Mouse (Mus musculus) MEL (cell line): Measurements from ENCODE around the gene Gls. TPM values are rescaled to one million over a fixed set of nuclear protein-coding genes. Genes with fewer than 3 reads are reported as not detected.

ENCODE experiments used
- DNase-seq: peaks from one replicate; pipeline ENCODE4 v3.0.0; 2011; ENCODE audit warnings: low read depth, low spot score
- H3K27ac ChIP-seq: 2 replicates; pipeline ENCODE4 v1.5.1; 2012; ENCODE audit warnings: low read depth, mild to moderate bottlenecking, control low read depth, low read length, moderate library complexity; ENCODE audit not compliant: control insufficient read depth
- H3K27me3 ChIP-seq, 2 experiments: fragments of 150-350 bp in 1 of 2; sonication (generic) in 1 of 2; 2 replicates each; pipeline ENCODE4 v1.6.1; 2012; ENCODE audit warnings: low read length in 2 of 2, mild to moderate bottlenecking in 2 of 2, improper control_type of control experiment in 1 of 2, moderate library complexity in 1 of 2; ENCODE audit not compliant: insufficient read depth in 2 of 2, control insufficient read depth in 1 of 2
- H3K36me3 ChIP-seq, 2 experiments: 2 replicates each; pipeline ENCODE4 v1.6.1; 2012 to 2014; ENCODE audit warnings: low read length in 2 of 2, improper control_type of control experiment in 1 of 2, inconsistent platforms in 1 of 2, mild to moderate bottlenecking in 1 of 2; ENCODE audit not compliant: insufficient read depth in 2 of 2, control insufficient read depth in 1 of 2
- H3K4me1 ChIP-seq, 2 experiments: fragments of 150-350 bp in 1 of 2; sonication (generic) in 1 of 2; 2 replicates each; pipeline ENCODE4 v1.6.1; 2012; ENCODE audit warnings: low read length in 2 of 2, improper control_type of control experiment in 1 of 2, mild to moderate bottlenecking in 1 of 2; ENCODE audit not compliant: insufficient read depth in 2 of 2, control insufficient read depth in 1 of 2
- H3K4me3 ChIP-seq, 2 experiments: fragments of 150-350 bp in 1 of 2; sonication (generic) in 1 of 2; 2 replicates each; pipeline ENCODE4 v1.5.1; 2012; ENCODE audit warnings: low read depth in 2 of 2, low read length in 2 of 2, mild to moderate bottlenecking in 2 of 2, moderate library complexity in 2 of 2, control low read depth in 1 of 2, improper control_type of control experiment in 1 of 2; ENCODE audit not compliant: control insufficient read depth in 1 of 2, insufficient read depth in 1 of 2
- H3K79me2 ChIP-seq: 2 replicates; pipeline ENCODE4 v1.6.1; 2012; ENCODE audit warnings: mild to moderate bottlenecking, low read length, moderate library complexity; ENCODE audit not compliant: control insufficient read depth, poor library complexity, insufficient read depth
- H3K9ac ChIP-seq: 2 replicates; pipeline ENCODE4 v1.6.1; 2012; ENCODE audit warnings: low read depth, mild to moderate bottlenecking, control low read depth, low read length, moderate library complexity; ENCODE audit not compliant: control insufficient read depth, poor library complexity, severe bottlenecking
- H3K9me3 ChIP-seq: fragments of 150-350 bp; sonication (generic); replicated peaks from 2 replicates; pipeline ENCODE4 v1.6.1; 2012; ENCODE audit warnings: mild to moderate bottlenecking, low read length, improper control_type of control experiment, moderate library complexity; ENCODE audit not compliant: insufficient read depth
- BHLHE40 ChIP-seq: IDR thresholded peaks from 2 replicates; pipeline ENCODE4 v1.6.1; 2012; ENCODE audit warnings: low read depth, mild to moderate bottlenecking, inconsistent platforms, low read length, improper control_type of control experiment, borderline replicate concordance
- CTCF ChIP-seq, 3 experiments: IDR thresholded peaks in 2 of 3; conservative IDR thresholded peaks in 1 of 3; 2 replicates each; pipeline ENCODE4 v1.5.1; 2011 to 2012; ENCODE audit warnings: low read length in 3 of 3, low read depth in 2 of 3, mild to moderate bottlenecking in 2 of 3, improper control_type of control experiment in 1 of 3, inconsistent platforms in 1 of 3, mixed read lengths in 1 of 3, moderate library complexity in 1 of 3; ENCODE audit not compliant: control insufficient read depth in 1 of 3, insufficient read depth in 1 of 3, poor library complexity in 1 of 3, severe bottlenecking in 1 of 3
- ELF1 ChIP-seq: IDR thresholded peaks from 2 replicates; pipeline ENCODE4 v1.6.1; 2014; ENCODE audit warnings: low read depth, mild to moderate bottlenecking, inconsistent platforms, low read length, improper control_type of control experiment, moderate library complexity
- ETS1 ChIP-seq: IDR thresholded peaks from 2 replicates; pipeline ENCODE4 v1.6.1; 2012; ENCODE audit warnings: low read depth, mild to moderate bottlenecking, inconsistent platforms, low read length, improper control_type of control experiment, moderate library complexity
- GABPA ChIP-seq: IDR thresholded peaks from 2 replicates; pipeline ENCODE4 v1.6.1; 2012; ENCODE audit warnings: low read depth, mild to moderate bottlenecking, inconsistent platforms, low read length, improper control_type of control experiment, moderate library complexity
- HCFC1 ChIP-seq: IDR thresholded peaks from 2 replicates; pipeline ENCODE4 v1.6.1; 2012; ENCODE audit warnings: low read depth, mild to moderate bottlenecking, inconsistent platforms, low read length, improper control_type of control experiment, moderate library complexity
- MAFK ChIP-seq: IDR thresholded peaks from 2 replicates; pipeline ENCODE4 v1.6.1; 2011; ENCODE audit warnings: low read depth, mild to moderate bottlenecking, low read length, improper control_type of control experiment, borderline replicate concordance
- MAZ ChIP-seq: IDR thresholded peaks from 2 replicates; pipeline ENCODE4 v1.6.1; 2012; ENCODE audit warnings: low read depth, mild to moderate bottlenecking, inconsistent platforms, low read length, improper control_type of control experiment
- POLR2AphosphoS2 ChIP-seq: IDR thresholded peaks from 2 replicates; pipeline ENCODE4 v1.6.1; 2011; ENCODE audit warnings: low read length, improper control_type of control experiment
- POLR2AphosphoS5 ChIP-seq: IDR thresholded peaks from 2 replicates; pipeline ENCODE4 v1.6.1; 2012; ENCODE audit warnings: low read depth, borderline replicate concordance, mild to moderate bottlenecking, inconsistent platforms, low read length, moderate library complexity, mixed read lengths
- RAD21 ChIP-seq: IDR thresholded peaks from 2 replicates; pipeline ENCODE4 v1.6.1; 2011; ENCODE audit warnings: mild to moderate bottlenecking, low read depth, low read length, improper control_type of control experiment
- RCOR1 ChIP-seq: IDR thresholded peaks from 2 replicates; pipeline ENCODE4 v1.6.1; 2012; ENCODE audit warnings: low read depth, mild to moderate bottlenecking, inconsistent platforms, low read length, improper control_type of control experiment
- SIN3A ChIP-seq: IDR thresholded peaks from 2 replicates; pipeline ENCODE4 v1.6.1; 2012; ENCODE audit warnings: low read length, improper control_type of control experiment, inconsistent platforms
- SMC3 ChIP-seq: IDR thresholded peaks from 2 replicates; pipeline ENCODE4 v1.6.1; 2011; ENCODE audit warnings: low read depth, low read length, improper control_type of control experiment
- TAL1 ChIP-seq: IDR thresholded peaks from 2 replicates; pipeline ENCODE4 v1.6.1; 2012; ENCODE audit warnings: mild to moderate bottlenecking, inconsistent platforms, low read length, moderate library complexity, mixed read lengths
- USF1 ChIP-seq: IDR thresholded peaks from 2 replicates; pipeline ENCODE4 v1.6.1; 2014; ENCODE audit warnings: low read depth, mild to moderate bottlenecking, inconsistent platforms, low read length, improper control_type of control experiment, moderate library complexity
- USF2 ChIP-seq, 2 experiments: IDR thresholded peaks; 2 replicates each; pipeline ENCODE4 v1.6.1; 2011 to 2012; ENCODE audit warnings: improper control_type of control experiment in 2 of 2, low read length in 2 of 2, borderline replicate concordance in 1 of 2, inconsistent platforms in 1 of 2, low read depth in 1 of 2, mild to moderate bottlenecking in 1 of 2; ENCODE audit not compliant: insufficient read depth in 1 of 2
- ZNF384 ChIP-seq: IDR thresholded peaks from 2 replicates; pipeline ENCODE4 v1.6.1; 2012; ENCODE audit warnings: low read depth, mild to moderate bottlenecking, inconsistent platforms, low read length, improper control_type of control experiment
- polyA plus RNA-seq, 2 experiments: library from polyadenylated mRNA; stranded (reverse) in 1 of 2; unstranded in 1 of 2; fragments of >175 nt in 1 of 2; fragments of >200 nt in 1 of 2; gene quantifications; 2 replicates each; pipeline versions ENCODE4 v1.2.1 to v1.2.4; 2012; ENCODE audit warnings: low replicate concordance in 2 of 2, low read depth in 1 of 2; ENCODE audit not compliant: insufficient read length in 2 of 2, insufficient read depth in 1 of 2, missing spikeins in 1 of 2
- total RNA-seq: library from RNA; depleted of rRNA; stranded (reverse); fragments of 300-350 nt; gene quantifications from 2 replicates; pipeline ENCODE4 v1.2.3, GENCODE M21; 2012

Gls gene
- total and polyA plus RNA-seq, 3 experiments, result 57.2 to 121 (median 91.9) TPM

DNA sequence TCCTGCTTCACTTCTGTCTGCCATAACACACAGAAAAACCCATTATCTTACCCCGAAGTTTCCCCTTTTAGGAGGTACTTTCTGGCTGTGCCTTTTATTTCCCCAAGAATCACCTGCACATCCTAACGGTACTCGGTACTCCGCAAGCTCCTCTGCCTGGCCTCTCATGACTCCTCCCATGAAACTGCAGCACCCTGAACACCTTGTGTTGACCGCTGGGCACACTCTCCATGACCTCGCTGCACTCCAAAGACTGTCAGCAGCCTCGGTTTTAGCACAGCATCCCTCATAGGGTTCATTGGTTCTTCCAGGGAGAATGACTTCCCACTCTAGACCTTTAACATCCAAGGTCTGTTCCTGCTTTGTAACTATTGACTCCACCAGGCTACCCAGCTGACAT, 62.3 kb downstream of the Gls start:
- H3K27ac ChIP-seq, result no peak overlapping the region
- peak; percentile 21 for DNase-seq
- no peaks in the 10 kb centered on the region for H3K9me3 ChIP-seq
- peaks cover 0 to 5% of the 10 kb centered on the region in 2 experiments; a peak in 2 of 4 replicates for H3K4me1 ChIP-seq
- H3K36me3 ChIP-seq, result peaks cover 0 to 8% of the 10 kb centered on the region in 2 experiments; a peak in 2 of 4 replicates
- no peaks in the 10 kb centered on the region for H3K27me3 ChIP-seq
- TF ChIP-seq USF2 (IDR thresholded peaks at IDR 0.05; ENCODE audit: borderline replicate concordance in 1 of 2, insufficient read depth in 1 of 2, low read depth in 1 of 2, low read length in 2 of 2) (no peak), SIN3A (no peak), ZNF384 (no peak), USF1 (no peak), POLR2AphosphoS2 (no peak)
- TF ChIP-seq, all 39 proteins: peak for 0
- H3K4me3 ChIP-seq, result no peak overlapping the region
- no peak overlapping the region for H3K9ac ChIP-seq
- H3K79me2 ChIP-seq, result no peaks in the 10 kb centered on the region

DNA sequence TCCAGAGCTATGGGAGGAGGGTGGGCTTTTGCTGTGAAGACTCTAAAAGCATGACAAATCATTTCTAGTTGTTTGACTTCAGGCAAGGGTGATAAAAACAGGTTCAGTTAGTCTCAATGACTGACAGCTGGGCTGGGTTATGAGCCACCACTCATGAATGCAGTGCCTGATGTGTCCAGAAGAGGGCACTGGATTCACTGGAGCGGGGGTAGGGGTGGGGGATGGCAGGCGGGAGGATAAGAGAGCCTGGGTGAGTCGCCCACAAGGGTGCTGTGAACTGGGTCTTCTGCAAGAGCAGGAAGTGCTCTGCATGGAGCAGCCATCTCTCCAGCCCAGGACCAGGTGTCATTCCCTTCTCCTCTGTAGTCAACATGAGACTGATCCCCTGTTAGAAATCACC, 63.0 kb downstream of the Gls start:
- Histone ChIP-seq H3K4me1 (peaks cover 0 to 5% of the 10 kb centered on the region in 2 experiments; a peak in 2 of 4 replicates), H3K9me3 (no peaks in the 10 kb centered on the region), H3K79me2 (no peaks in the 10 kb centered on the region), H3K27ac (no peak overlapping the region), H3K36me3 (peaks cover 0 to 8% of the 10 kb centered on the region in 2 experiments; a peak in 2 of 4 replicates), H3K9ac (no peak overlapping the region), H3K27me3 (no peaks in the 10 kb centered on the region), H3K4me3 (peak overlapping the region in 1 of 2 experiments; percentile 10; a peak in 1 of 4 replicates)
- TF ChIP-seq MAZ (peak; percentile 92), BHLHE40 (0 out of 2 replicates have a peak, but pooled peaks have one; percentile 4), ETS1 (peak; percentile 31; the same call in 1 of the 2 replicates), SMC3 (peak; percentile 69), ELF1 (no peak), CTCF (IDR thresholded peaks at IDR 0.05 in 2 of 3, conservative IDR thresholded peaks at IDR 0.05 in 1 of 3; ENCODE audit: control insufficient read depth in 1 of 3, insufficient read depth in 1 of 3, low read depth in 2 of 3, low read length in 3 of 3, poor library complexity in 1 of 3, severe bottlenecking in 1 of 3) (peak; percentile 76 to 83 (median 76)), RAD21 (peak; percentile 42), SIN3A (0 out of 2 replicates have a peak, but pooled peaks have one; percentile 31), MAFK (no peak)
- peak; percentile 79 for DNase-seq

DNA sequence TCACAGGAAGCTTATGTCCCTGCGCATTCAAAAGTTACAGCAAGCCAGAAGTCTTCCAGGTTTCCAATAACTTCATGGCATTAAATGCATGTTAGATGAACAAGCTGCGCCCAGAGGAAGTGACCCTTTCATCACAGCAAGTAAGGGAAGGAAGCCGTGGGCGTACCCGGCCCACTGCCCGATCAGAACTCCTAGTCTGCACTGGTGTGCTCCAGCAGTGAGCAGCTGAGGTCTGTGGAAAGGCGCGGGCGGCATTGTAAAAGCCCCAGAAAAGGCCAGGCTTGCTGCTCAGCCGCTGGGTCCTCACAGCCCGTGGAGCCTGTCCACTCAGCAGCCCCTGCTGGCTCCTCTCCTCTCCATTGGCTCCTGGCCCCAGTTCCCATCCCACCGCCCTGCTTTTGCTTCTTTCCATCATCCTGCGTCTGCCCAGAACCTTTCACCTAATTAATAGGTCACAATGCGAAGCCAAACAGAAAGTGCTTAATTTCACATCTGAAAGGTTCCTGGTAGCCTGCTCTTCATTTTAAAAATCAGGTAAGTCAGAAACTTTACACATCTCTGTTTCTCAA, 66.3 kb downstream of the Gls start:
- Histone ChIP-seq H3K4me1 (peaks cover 0 to 5% of the 10 kb centered on the region in 2 experiments; a peak in 1 of 4 replicates), H3K79me2 (no peaks in the 10 kb centered on the region), H3K9ac (no peak overlapping the region), H3K9me3 (no peaks in the 10 kb centered on the region), H3K4me3 (no peak overlapping the region), H3K27ac (no peak overlapping the region), H3K27me3 (no peaks in the 10 kb centered on the region), H3K36me3 (peaks cover 0 to 7% of the 10 kb centered on the region in 2 experiments; a peak in 2 of 4 replicates)
- DNase-seq, result no peak
- TF ChIP-seq TAL1 (no peak), ELF1 (no peak), USF1 (no peak), HCFC1 (no peak), POLR2AphosphoS5 (no peak), GABPA (no peak), RCOR1 (no peak), MAFK (no peak)
